Mouse (Mus musculus): ENCODE data around the gene Tigd3. TPM values are rescaled to one million over a fixed set of nuclear protein-coding genes. Genes with fewer than 3 reads are reported as not detected.

The Tigd3 gene
- polyA plus RNA-seq, 1 experiment from 2014 or later, result 9.9 TPM

Other genes starting within 250 kb of the Tigd3 start
- 27.5 and 27.6 TPM in 2 replicates for gene Sipa1, start 230.4 kb downstream of the Tigd3 start, polyA plus RNA-seq (2016; fragmentation: Nextera tagmentation; extraction: Ambion mirVana)
- 34.1 and 35.1 TPM in 2 replicates for gene Map3k11, start 205.4 kb downstream of the Tigd3 start, polyA plus RNA-seq (2016; fragmentation: Nextera tagmentation; extraction: Ambion mirVana)
- 27.3 and 30.8 TPM in 2 replicates for gene Pcnx3, start 205.2 kb downstream of the Tigd3 start, polyA plus RNA-seq (2016; fragmentation: Nextera tagmentation; extraction: Ambion mirVana)
- 0.16 and 0.21 TPM in 2 replicates for gene Kcnk7, start 189.8 kb downstream of the Tigd3 start, polyA plus RNA-seq (2016; fragmentation: Nextera tagmentation; extraction: Ambion mirVana)
- gene Ehbp1l1, start 167.8 kb downstream of the Tigd3 start, polyA plus RNA-seq (2016; fragmentation: Nextera tagmentation; extraction: Ambion mirVana), result 9.7 and 10.1 TPM in 2 replicates
- 149 and 192 TPM in 2 replicates for gene Fam89b, start 164.5 kb downstream of the Tigd3 start, polyA plus RNA-seq (2016; fragmentation: Nextera tagmentation; extraction: Ambion mirVana)
- 2.7 and 6.9 TPM in 2 replicates for gene Ltbp3, start 153.2 kb downstream of the Tigd3 start, polyA plus RNA-seq (2016; fragmentation: Nextera tagmentation; extraction: Ambion mirVana)
- 68.2 and 69.5 TPM in 2 replicates for gene Scyl1, start 122.7 kb downstream of the Tigd3 start, polyA plus RNA-seq (2016; fragmentation: Nextera tagmentation; extraction: Ambion mirVana)
- 37.2 and 37.8 TPM in 2 replicates for gene Frmd8, start 18.9 kb downstream of the Tigd3 start, polyA plus RNA-seq (2016; fragmentation: Nextera tagmentation; extraction: Ambion mirVana)
- 2.8 TPM in 2 replicates for gene Slc25a45, start 16.3 kb downstream of the Tigd3 start, polyA plus RNA-seq (2016; fragmentation: Nextera tagmentation; extraction: Ambion mirVana)
- 225 TPM in 2 replicates for gene Dpf2, start 18.9 kb upstream of the Tigd3 start, polyA plus RNA-seq (2016; fragmentation: Nextera tagmentation; extraction: Ambion mirVana)
- gene Cdc42ep2, start 30.7 kb upstream of the Tigd3 start, polyA plus RNA-seq (2016; fragmentation: Nextera tagmentation; extraction: Ambion mirVana), result 2.0 and 2.9 TPM in 2 replicates
- 83.7 and 110 TPM in 2 replicates for gene Pola2, start 70.1 kb upstream of the Tigd3 start, polyA plus RNA-seq (2016; fragmentation: Nextera tagmentation; extraction: Ambion mirVana)
- not detected in 2 replicates for gene Slc22a20, start 92.0 kb upstream of the Tigd3 start, polyA plus RNA-seq (2016; fragmentation: Nextera tagmentation; extraction: Ambion mirVana)
- 5.9 and 6.5 TPM in 2 replicates for gene Capn1, start 121.7 kb upstream of the Tigd3 start, polyA plus RNA-seq (2016; fragmentation: Nextera tagmentation; extraction: Ambion mirVana)
- gene Syvn1, start 152.4 kb upstream of the Tigd3 start, polyA plus RNA-seq (2016; fragmentation: Nextera tagmentation; extraction: Ambion mirVana), result 37.0 and 39.2 TPM in 2 replicates
- 77.8 and 81.7 TPM in 2 replicates for gene Mrpl49, start 163.6 kb upstream of the Tigd3 start, polyA plus RNA-seq (2016; fragmentation: Nextera tagmentation; extraction: Ambion mirVana)
- 764 and 815 TPM in 2 replicates for gene Fau, start 163.7 kb upstream of the Tigd3 start, polyA plus RNA-seq (2016; fragmentation: Nextera tagmentation; extraction: Ambion mirVana)
- 38.3 and 41.9 TPM in 2 replicates for gene Znhit2, start 167.0 kb upstream of the Tigd3 start, polyA plus RNA-seq (2016; fragmentation: Nextera tagmentation; extraction: Ambion mirVana)
- gene Tm7sf2, start 174.2 kb upstream of the Tigd3 start, polyA plus RNA-seq (2016; fragmentation: Nextera tagmentation; extraction: Ambion mirVana), result 37.2 and 41.3 TPM in 2 replicates
- 70.2 and 74.9 TPM in 2 replicates for gene Vps51, start 183.1 kb upstream of the Tigd3 start, polyA plus RNA-seq (2016; fragmentation: Nextera tagmentation; extraction: Ambion mirVana)
- not detected in 2 replicates for gene Tmem262, start 185.9 kb upstream of the Tigd3 start, polyA plus RNA-seq (2016; fragmentation: Nextera tagmentation; extraction: Ambion mirVana)
- gene Gm28374, start 188.1 kb upstream of the Tigd3 start, polyA plus RNA-seq (2016; fragmentation: Nextera tagmentation; extraction: Ambion mirVana), result 2.4 and 2.6 TPM in 2 replicates
- gene Zfpl1, start 190.8 kb upstream of the Tigd3 start, polyA plus RNA-seq (2016; fragmentation: Nextera tagmentation; extraction: Ambion mirVana), result 79.2 and 87.1 TPM in 2 replicates
- 57.7 and 65.4 TPM in 2 replicates for gene Cdca5, start 190.8 kb upstream of the Tigd3 start, polyA plus RNA-seq (2016; fragmentation: Nextera tagmentation; extraction: Ambion mirVana)
- 0.38 and 0.83 TPM in 2 replicates for gene AC131692.1, start 200.3 kb upstream of the Tigd3 start, polyA plus RNA-seq (2016; fragmentation: Nextera tagmentation; extraction: Ambion mirVana)
- gene Naaladl1, start 211.6 kb upstream of the Tigd3 start, polyA plus RNA-seq (2016; fragmentation: Nextera tagmentation; extraction: Ambion mirVana), result 0.64 and 0.90 TPM in 2 replicates
- gene Sac3d1, start 224.5 kb upstream of the Tigd3 start, polyA plus RNA-seq (2016; fragmentation: Nextera tagmentation; extraction: Ambion mirVana), result 70.0 and 70.1 TPM in 2 replicates
- gene Snx15, start 234.2 kb upstream of the Tigd3 start, polyA plus RNA-seq (2016; fragmentation: Nextera tagmentation; extraction: Ambion mirVana), result 27.0 and 35.1 TPM in 2 replicates
- gene Batf2, start 246.8 kb upstream of the Tigd3 start, polyA plus RNA-seq (2016; fragmentation: Nextera tagmentation; extraction: Ambion mirVana), result 0.09 TPM in 1 of 2 replicates, not detected in the other
- gene Arl2, start 247.4 kb upstream of the Tigd3 start, polyA plus RNA-seq (2016; fragmentation: Nextera tagmentation; extraction: Ambion mirVana), result 125 and 130 TPM in 2 replicates